Mouse (Mus musculus) gastrocnemius, postnatal 36 days (tissue): Measurements from ENCODE around the gene Rpl26. TPM values are rescaled to one million over a fixed set of nuclear protein-coding genes. Genes with fewer than 3 reads are reported as not detected.
A peak's percentile ranks its signal among the peaks of the same experiment; 100 is the strongest.

Source experiments
- DNase-seq, 2 experiments: peaks; one replicate each; pipeline ENCODE4 v3.0.0; 2022
- intact Hi-C: fragments of 180-260 bp; cut with DNase I; formaldehyde crosslinking; loops from one replicate; pipeline ENCODE4 v1.15.1; 2025
- long read RNA-seq, 2 experiments: library from polyadenylated mRNA; stranded (forward); transcript quantifications; one replicate each; pipeline ENCODE4 v2.0.0; 2021
- total RNA-seq, 2 experiments: library from RNA; stranded (reverse); gene quantifications; 2 replicates each; pipeline ENCODE4 v1.2.3; 2021

The Rpl26 gene
- total RNA-seq, result 100 to 1,000 TPM; 536 to 627 TPM
- long read RNA-seq, experiment 1, transcript Rpl26-204 (2 exons, 636 nt), result minor isoform, 37 of 479 reads
- long read RNA-seq, experiment 1, transcript Rpl26-201 (4 exons, 526 nt), result major isoform, 400 of 479 reads
- long read RNA-seq, experiment 1, partial matches to known transcripts, result 38 of 479 reads
- long read RNA-seq, experiment 1, other reads (novel, unspliced or antisense), result 4 of 479 reads
- long read RNA-seq, experiment 2, transcript Rpl26-204 (2 exons, 636 nt), result minor isoform, 58 of 631 reads
- long read RNA-seq, experiment 2, transcript Rpl26-201 (4 exons, 526 nt), result major isoform, 527 of 631 reads
- long read RNA-seq, experiment 2, partial matches to known transcripts, result 34 of 631 reads
- long read RNA-seq, experiment 2, other reads (novel, unspliced or antisense), result 12 of 631 reads

- intact Hi-C loops, result loop anchor here (10.0 kb wide), 1 partner anchor 223 kb away; the partner anchor contains the start of genes 9130213A22Rik, Aloxe3 and Hes7
Observed at GRCm38 (mm10) chr11:68901351-68902046, at the start of gene Rpl26. Rpl26 (plus strand) TSS chr11:68901583.

GRCm38 (mm10) chr11:68851644-68852485 lies 49.5 kb upstream of the Rpl26 start:
- intact Hi-C loops, result no loop called here
- DNase-seq, result no peak

More at GRCm38 (mm10) chr11:68901351-68902046, at the start of gene Rpl26:
- DNase-seq, result peak; percentile 98 to 99

GRCm38 (mm10) chr11:68852486-68852901 lies 48.9 kb upstream of the Rpl26 start:
- intact Hi-C loops, result no loop called here
- DNase-seq, result peak; percentile 65 to 75

- peak; percentile 99 to 100 for DNase-seq
- intact Hi-C loops, result no loop called here
Observed at GRCm38 (mm10) chr11:68852932-68853409, 48.4 kb upstream of the Rpl26 start.

GRCm38 (mm10) chr11:68853611-68854401 lies 47.6 kb upstream of the Rpl26 start:
- intact Hi-C loops, result no loop called here
- DNase-seq, result no peak

GRCm38 (mm10) chr11:68854621-68855020 lies 46.8 kb upstream of the Rpl26 start:
- no peak for DNase-seq
- intact Hi-C loops, result no loop called here

- no peak for DNase-seq
- intact Hi-C loops, result no loop called here
Observed at GRCm38 (mm10) chr11:68857329-68857728, 44.1 kb upstream of the Rpl26 start.

- intact Hi-C loops, result no loop called here
- no peak for DNase-seq
Observed at GRCm38 (mm10) chr11:68859943-68860593, 41.3 kb upstream of the Rpl26 start.

- intact Hi-C loops, result no loop called here
- DNase-seq, result no peak
Observed at GRCm38 (mm10) chr11:68862260-68862659, 39.1 kb upstream of the Rpl26 start.

GRCm38 (mm10) chr11:68863631-68864091 lies 37.7 kb upstream of the Rpl26 start:
- intact Hi-C loops, result no loop called here
- no peak for DNase-seq

GRCm38 (mm10) chr11:68864544-68865189 lies 36.7 kb upstream of the Rpl26 start:
- peak; percentile 57 to 83 for DNase-seq
- intact Hi-C loops, result no loop called here

GRCm38 (mm10) chr11:68871277-68871676 lies 30.1 kb upstream of the Rpl26 start:
- intact Hi-C loops, result loop anchor here (5.0 kb wide), 3 partner anchors 34 to 304 kb away; no protein-coding TSS in a partner anchor

GRCm38 (mm10) chr11:68871748-68872147 lies 29.6 kb upstream of the Rpl26 start, which contains the start of gene Ndel1:
Ndel1 (minus strand) TSS chr11:68871858.
- intact Hi-C loops, result loop anchor here (5.0 kb wide), 3 partner anchors 34 to 304 kb away; no protein-coding TSS in a partner anchor
- DNase-seq, result peak; percentile 12 to 36

More at GRCm38 (mm10) chr11:68871277-68871676, 30.1 kb upstream of the Rpl26 start:
- no peak for DNase-seq

- intact Hi-C loops, result loop anchor here (5.0 kb wide), 3 partner anchors 38 to 308 kb away; no protein-coding TSS in a partner anchor
- peak in 1 of 2 experiments; percentile 44 for DNase-seq
Observed at GRCm38 (mm10) chr11:68874841-68875240, 26.5 kb upstream of the Rpl26 start.

GRCm38 (mm10) chr11:68878811-68879210 lies 22.6 kb upstream of the Rpl26 start:
- intact Hi-C loops, result no loop called here
- no peak for DNase-seq

GRCm38 (mm10) chr11:68882107-68882506 lies 19.3 kb upstream of the Rpl26 start:
- no peak for DNase-seq
- intact Hi-C loops, result loop anchor here (2.0 kb wide), 1 partner anchor 75 kb away; no protein-coding TSS in a partner anchor

- no peak for DNase-seq
- intact Hi-C loops, result loop anchor here (2.0 kb wide), 1 partner anchor 77 kb away; no protein-coding TSS in a partner anchor
Observed at GRCm38 (mm10) chr11:68883843-68884242, 17.5 kb upstream of the Rpl26 start.

- no peak for DNase-seq
- intact Hi-C loops, result no loop called here
Observed at GRCm38 (mm10) chr11:68884368-68884767, 17.0 kb upstream of the Rpl26 start.
